Mouse (Mus musculus): ENCODE results near the gene Bag3. TPM values are rescaled to one million over a fixed set of nuclear protein-coding genes. Genes with fewer than 3 reads are reported as not detected.

The Bag3 gene
- polyA plus RNA-seq, 1 experiment from 2014 or later: 23.6 TPM

DNA sequence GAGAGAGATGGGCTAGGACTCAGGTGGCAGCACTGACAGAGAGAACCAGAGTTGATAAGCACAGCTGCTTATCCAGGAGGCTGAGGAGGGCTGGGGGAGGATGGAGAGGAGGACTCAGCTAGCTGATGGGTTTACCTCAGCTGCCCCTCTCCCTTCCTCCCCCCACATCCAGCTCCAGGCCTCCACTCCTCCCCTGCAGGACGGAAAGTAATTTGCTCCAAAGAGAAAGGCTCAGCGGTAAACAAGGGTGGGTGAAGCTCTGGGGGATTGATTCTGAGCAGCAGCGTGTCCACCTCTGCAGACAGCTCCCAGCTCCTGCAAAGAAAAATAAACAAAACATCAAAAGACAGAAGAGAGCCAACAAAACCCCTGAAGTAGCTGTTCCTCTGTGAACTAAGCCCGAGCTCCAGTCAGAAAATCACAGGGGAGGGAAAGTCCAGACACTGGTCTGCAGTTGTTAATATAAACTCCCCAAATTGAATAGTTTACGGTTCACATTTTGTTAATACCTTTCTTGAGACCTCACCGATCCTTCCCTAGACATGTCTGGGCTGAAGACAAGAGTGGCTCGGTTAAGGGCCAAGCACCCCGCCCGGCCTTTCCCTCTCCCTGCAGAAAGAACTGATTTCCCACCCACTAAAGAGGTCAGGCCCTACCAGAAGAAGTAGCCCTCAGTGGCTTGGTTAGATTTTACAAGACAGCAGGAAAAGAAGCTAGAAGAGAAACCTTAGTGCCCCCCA lies 68.1 kb downstream of the Bag3 start:
- Histone ChIP-seq H3K4me3 (ENCODE audit: low read depth, low read length) (no peak overlapping the region), H3K27me3 (replicated peaks; ENCODE audit: control insufficient read depth, insufficient read depth, low read length) (no peaks in the 10 kb centered on the region), H3K4me2 (ENCODE audit: low read depth, low read length) (peak overlapping the region; percentile 55), H3K9ac (ENCODE audit: low read depth, low read length) (peak overlapping the region; percentile 0; the same call in 1 of the 2 replicates), H3K27ac (replicated peaks; ENCODE audit: low read depth, low read length) (peak overlapping the region; percentile 69), H3K4me1 (ENCODE audit: control insufficient read depth, insufficient read depth, low read length) (peaks cover 9% of the 10 kb centered on the region; the same call in 1 of the 2 replicates), H3K36me3 (ENCODE audit: control insufficient read depth, insufficient read depth, low read length) (no peaks in the 10 kb centered on the region), H3K9me3 (ENCODE audit: control insufficient read depth, low read length) (peaks cover 3% of the 10 kb centered on the region)
- DNase-seq (ENCODE audit: low spot score) (peak; percentile 58), ATAC-seq (ENCODE audit: low read depth) (peak; percentile 41; the same call in 1 of the 2 replicates)
- 12% methylated on average over 9 of the region's 9 CpGs for WGBS

GRCm38 (mm10) chr7:128592118-128592935 lies 68.9 kb downstream of the Bag3 start:
- H3K4me3 ChIP-seq (ENCODE audit: low read depth, low read length): peak overlapping the region; percentile 28
- H3K27me3 ChIP-seq (replicated peaks; ENCODE audit: control insufficient read depth, insufficient read depth, low read length): no peaks in the 10 kb centered on the region
- H3K36me3 ChIP-seq (ENCODE audit: control insufficient read depth, insufficient read depth, low read length): no peaks in the 10 kb centered on the region
- 8% methylated on average over 21 of the region's 21 CpGs for WGBS
- peak overlapping the region; percentile 55 for H3K4me2 ChIP-seq (ENCODE audit: low read depth, low read length)
- DNase-seq (ENCODE audit: low spot score) (peak; percentile 26), ATAC-seq (ENCODE audit: low read depth) (no peak; the same call in 1 of the 2 replicates)
- peak overlapping the region; percentile 69 for H3K27ac ChIP-seq (replicated peaks; ENCODE audit: low read depth, low read length)
- peaks cover 9% of the 10 kb centered on the region; the same call in 1 of the 2 replicates for H3K4me1 ChIP-seq (ENCODE audit: control insufficient read depth, insufficient read depth, low read length)
- peak overlapping the region; percentile 0 for H3K9ac ChIP-seq (ENCODE audit: low read depth, low read length)
- peaks cover 9% of the 10 kb centered on the region for H3K9me3 ChIP-seq (ENCODE audit: control insufficient read depth, low read length)

GRCm38 (mm10) chr7:128592936-128593241 lies 69.5 kb downstream of the Bag3 start:
- H3K36me3 ChIP-seq (ENCODE audit: control insufficient read depth, insufficient read depth, low read length): no peaks in the 10 kb centered on the region
- no peak overlapping the region for H3K4me3 ChIP-seq (ENCODE audit: low read depth, low read length)
- ATAC-seq (ENCODE audit: low read depth) (no peak; the same call in 1 of the 2 replicates), DNase-seq (ENCODE audit: low spot score) (peak; percentile 34)
- WGBS: 15% methylated on average over 6 of the region's 6 CpGs
- no peaks in the 10 kb centered on the region for H3K27me3 ChIP-seq (replicated peaks; ENCODE audit: control insufficient read depth, insufficient read depth, low read length)
- H3K4me1 ChIP-seq (ENCODE audit: control insufficient read depth, insufficient read depth, low read length): peaks cover 9% of the 10 kb centered on the region; the same call in 1 of the 2 replicates
- peak overlapping the region; percentile 69 for H3K27ac ChIP-seq (replicated peaks; ENCODE audit: low read depth, low read length)
- H3K9ac ChIP-seq (ENCODE audit: low read depth, low read length): no peak overlapping the region
- H3K4me2 ChIP-seq (ENCODE audit: low read depth, low read length): peak overlapping the region; percentile 55
- H3K9me3 ChIP-seq (ENCODE audit: control insufficient read depth, low read length): peaks cover 9% of the 10 kb centered on the region

- 95% methylated on average over 2 of the region's 2 CpGs for WGBS
Observed at GRCm38 (mm10) chr7:128596274-128596673, 72.9 kb downstream of the Bag3 start.

More at GRCm38 (mm10) chr7:128596274-128596673, 72.9 kb downstream of the Bag3 start:
- DNase-seq (ENCODE audit: low spot score) (no peak), ATAC-seq (ENCODE audit: low read depth) (no peak)
- no peak overlapping the region for H3K4me3 ChIP-seq (ENCODE audit: low read depth, low read length)
- H3K36me3 ChIP-seq (ENCODE audit: control insufficient read depth, insufficient read depth, low read length): no peaks in the 10 kb centered on the region
- H3K4me2 ChIP-seq (ENCODE audit: low read depth, low read length): no peak overlapping the region
- no peak overlapping the region for H3K9ac ChIP-seq (ENCODE audit: low read depth, low read length)
- H3K4me1 ChIP-seq (ENCODE audit: control insufficient read depth, insufficient read depth, low read length): peaks cover 8% of the 10 kb centered on the region; the same call in 1 of the 2 replicates
- H3K27me3 ChIP-seq (replicated peaks; ENCODE audit: control insufficient read depth, insufficient read depth, low read length): no peaks in the 10 kb centered on the region
- peaks cover 9% of the 10 kb centered on the region for H3K9me3 ChIP-seq (ENCODE audit: control insufficient read depth, low read length)
- H3K27ac ChIP-seq (replicated peaks; ENCODE audit: low read depth, low read length): no peak overlapping the region

Small RNAs within 50 kb of the gene (microRNA-seq; reads per million reads assigned to microRNA genes)
- gene Gm24365 (ENCODE audit: borderline number of aligned reads): not detected

Other genes with a start within 250 kb of the Bag3 start
- gene BC017158, start 225.4 kb upstream of the Bag3 start, polyA plus RNA-seq (2014; fragmentation: Nextera tagmentation; extraction: Ambion mirVana): 23.6 and 26.1 TPM in 2 replicates
- 15.8 and 20.7 TPM in 2 replicates for gene Rgs10, start 104.9 kb upstream of the Bag3 start, polyA plus RNA-seq (2014; fragmentation: Nextera tagmentation; extraction: Ambion mirVana)
- 38.4 and 40.1 TPM in 2 replicates for gene Tial1, start 61.9 kb upstream of the Bag3 start, polyA plus RNA-seq (2014; fragmentation: Nextera tagmentation; extraction: Ambion mirVana)
- 20.1 and 24.1 TPM in 2 replicates for gene Inpp5f, start 87.7 kb downstream of the Bag3 start, polyA plus RNA-seq (2014; fragmentation: Nextera tagmentation; extraction: Ambion mirVana)
- 57.9 and 62.9 TPM in 2 replicates for gene Mcmbp, start 216.9 kb downstream of the Bag3 start, polyA plus RNA-seq (2014; fragmentation: Nextera tagmentation; extraction: Ambion mirVana)
- gene Sec23ip, start 221.3 kb downstream of the Bag3 start, polyA plus RNA-seq (2014; fragmentation: Nextera tagmentation; extraction: Ambion mirVana): 37.5 and 37.7 TPM in 2 replicates